Mouse (Mus musculus) hindbrain, embryonic 11.5 days (tissue): ENCODE measurements around the gene Trim25. TPM values are rescaled to one million over a fixed set of nuclear protein-coding genes. Genes with fewer than 3 reads are reported as not detected.

ENCODE experiments used
- ATAC-seq: fragments of 200-750 bp; cut with Nextera tagmentation; 2 replicates; pipeline ENCODE4 v1.8.0; 2017; ENCODE audit warnings: mild to moderate bottlenecking, moderate TSS enrichment, moderate library complexity; ENCODE audit not compliant: low FRiP score
- DNase-seq: peaks from one replicate; pipeline ENCODE4 v3.0.0-alpha.2; 2015; ENCODE audit warnings: low spot score
- H3K27ac ChIP-seq: fragments of 300-500 bp; sonication (generic); 2 replicates; pipeline ENCODE4 v1.5.1; 2014; ENCODE audit warnings: mild to moderate bottlenecking, low read depth, low read length
- H3K27me3 ChIP-seq: fragments of 300-500 bp; sonication (generic); 2 replicates; pipeline ENCODE4 v1.6.1; 2014; ENCODE audit warnings: mild to moderate bottlenecking, low read length, moderate library complexity, mixed read lengths; ENCODE audit not compliant: control insufficient read depth, insufficient read depth
- H3K36me3 ChIP-seq: fragments of 300-500 bp; sonication (generic); 2 replicates; pipeline ENCODE4 v1.6.1; 2014; ENCODE audit warnings: mild to moderate bottlenecking, low read length, moderate library complexity, mixed read lengths; ENCODE audit not compliant: control insufficient read depth, insufficient read depth
- H3K4me1 ChIP-seq: fragments of 300-500 bp; sonication (generic); replicated peaks from 2 replicates; pipeline ENCODE4 v1.6.1; 2014; ENCODE audit warnings: low read length, mixed read lengths; ENCODE audit not compliant: control insufficient read depth, insufficient read depth
- H3K4me2 ChIP-seq: fragments of 300-500 bp; sonication (generic); replicated peaks from 2 replicates; pipeline ENCODE4 v1.6.1; 2014; ENCODE audit warnings: mild to moderate bottlenecking, low read depth, low read length
- H3K4me3 ChIP-seq: fragments of 300-500 bp; sonication (generic); 2 replicates; pipeline ENCODE4 v1.5.1; 2014; ENCODE audit warnings: low read depth, low read length
- H3K9ac ChIP-seq: fragments of 300-500 bp; sonication (generic); 2 replicates; pipeline ENCODE4 v1.6.1; 2014; ENCODE audit warnings: low read depth, low read length
- H3K9me3 ChIP-seq: fragments of 300-500 bp; sonication (generic); 2 replicates; pipeline ENCODE4 v1.6.1; 2016; ENCODE audit warnings: low read length; ENCODE audit not compliant: control insufficient read depth
- WGBS: fragments of 180-500 bp; shearing (Covaris S2); extraction: QIAGEN DNeasy Blood & Tissue Kit; methylation state at CpG from one replicate; pipeline ENCODE4 v1.1.7; 2014; 5-methylcytosine and 5-hydroxymethylcytosine counted together
- polyA plus RNA-seq: library from polyadenylated mRNA; unstranded; fragments of >200 nt; fragmentation: Nextera tagmentation; extraction: Ambion mirVana; gene quantifications from 2 replicates; pipeline ENCODE4 v1.2.1, GENCODE M21; 2014

Trim25 gene
- polyA plus RNA-seq = 3.6 and 3.8 TPM in 2 replicates

GRCm38 (mm10) chr11:88998974-88999722, at the start of gene Trim25:
TSS of gene Trim25 (plus strand) at chr11:88999376.
- H3K27me3 ChIP-seq = peaks cover 15% of the 10 kb centered on the region
- WGBS = 3% methylated on average over 47 of the region's 48 CpGs
- no peak within 1 kb of the TSS for H3K27ac ChIP-seq
- H3K4me3 ChIP-seq = peak within 1 kb of the TSS; percentile 36
- peak within 1 kb of the TSS; percentile 16; the same call in 1 of the 2 replicates for H3K9ac ChIP-seq
- peak; percentile 63 for ATAC-seq
- H3K4me1 ChIP-seq = 0 out of 2 replicates have a peak, but pooled peaks cover 2% of the 10 kb centered on the region
- no peaks in the 10 kb centered on the region for H3K36me3 ChIP-seq
- peak; percentile 76 for DNase-seq
- H3K4me2 ChIP-seq = peak within 1 kb of the TSS; percentile 37
- H3K9me3 ChIP-seq = no peaks in the 10 kb centered on the region

GRCm38 (mm10) chr11:88949802-88950639, 49.2 kb upstream of the Trim25 start:
- 88% methylated on average over 8 of the region's 8 CpGs for WGBS
- no peak for ATAC-seq
- no peaks in the 10 kb centered on the region for H3K36me3 ChIP-seq

DNA sequence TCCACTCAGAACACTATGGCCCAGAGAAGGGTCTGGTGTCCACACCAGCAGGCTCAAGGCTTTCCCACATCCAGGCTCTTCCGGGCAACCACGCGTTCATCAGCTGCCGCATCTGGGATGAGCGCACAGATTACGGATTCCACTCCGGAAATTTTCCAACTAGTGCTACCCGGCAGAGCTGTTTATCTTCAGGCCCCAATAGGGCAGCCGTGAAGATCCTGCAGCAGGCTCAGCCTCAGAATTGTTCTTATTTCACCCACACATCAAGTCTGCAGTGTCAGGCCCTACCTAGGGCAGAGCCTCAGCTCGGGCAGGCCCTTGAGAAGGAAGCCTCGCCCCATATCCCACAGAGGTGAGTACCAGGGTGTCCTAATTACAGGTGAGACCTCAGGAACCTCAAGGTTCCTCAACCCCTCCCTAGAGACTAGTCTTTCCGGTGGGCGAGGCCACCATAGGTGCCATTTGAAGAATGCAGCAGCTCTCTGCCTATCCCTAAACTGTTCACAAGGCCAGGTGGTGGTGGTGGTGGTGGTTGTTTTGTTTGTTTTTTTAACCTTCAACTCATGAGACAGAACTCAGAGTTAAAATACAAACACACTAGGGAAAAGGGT, 48.4 kb upstream of the Trim25 start:
- no peak overlapping the region for H3K27ac ChIP-seq
- H3K4me2 ChIP-seq = no peak overlapping the region
- H3K9me3 ChIP-seq = no peaks in the 10 kb centered on the region
- H3K9ac ChIP-seq = no peak overlapping the region
- 86% methylated on average over 13 of the region's 13 CpGs for WGBS
- no peaks in the 10 kb centered on the region for H3K36me3 ChIP-seq
- no peak for DNase-seq
- no peaks in the 10 kb centered on the region for H3K27me3 ChIP-seq
- no peaks in the 10 kb centered on the region for H3K4me1 ChIP-seq
- ATAC-seq = no peak
- no peak overlapping the region for H3K4me3 ChIP-seq

More at GRCm38 (mm10) chr11:88949802-88950639, 49.2 kb upstream of the Trim25 start:
- Histone ChIP-seq H3K9ac (no peak overlapping the region), H3K4me3 (no peak overlapping the region), H3K9me3 (no peaks in the 10 kb centered on the region), H3K27ac (no peak overlapping the region), H3K4me1 (no peaks in the 10 kb centered on the region), H3K4me2 (no peak overlapping the region), H3K27me3 (no peaks in the 10 kb centered on the region)
- no peak for DNase-seq

DNA sequence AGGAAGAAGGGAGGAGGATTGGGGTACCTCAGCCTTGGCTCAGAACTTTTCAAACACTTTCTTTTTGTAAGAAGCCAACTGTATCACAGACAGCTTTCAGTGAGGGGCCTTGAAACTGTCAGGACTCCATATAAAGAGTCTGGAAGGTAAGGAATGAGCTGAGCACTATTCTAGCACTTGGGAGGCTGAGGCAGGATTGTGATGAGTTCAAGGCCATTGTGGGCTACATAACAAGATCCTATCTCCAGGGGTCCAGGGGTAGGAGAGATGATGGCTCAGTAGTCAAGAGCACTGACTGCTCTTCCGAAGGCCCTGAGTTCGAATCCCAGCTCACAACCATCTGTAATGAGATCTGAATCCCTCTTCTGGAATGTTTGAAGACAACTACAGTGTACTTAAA, 47.6 kb upstream of the Trim25 start:
- H3K4me1 ChIP-seq = no peaks in the 10 kb centered on the region
- WGBS = 96% methylated on average over 2 of the region's 2 CpGs
- H3K4me3 ChIP-seq = no peak overlapping the region
- H3K9me3 ChIP-seq = no peaks in the 10 kb centered on the region
- no peak overlapping the region for H3K4me2 ChIP-seq
- ATAC-seq (no peak), DNase-seq (no peak)
- H3K9ac ChIP-seq = no peak overlapping the region
- H3K36me3 ChIP-seq = no peaks in the 10 kb centered on the region
- no peaks in the 10 kb centered on the region for H3K27me3 ChIP-seq
- H3K27ac ChIP-seq = no peak overlapping the region

DNA sequence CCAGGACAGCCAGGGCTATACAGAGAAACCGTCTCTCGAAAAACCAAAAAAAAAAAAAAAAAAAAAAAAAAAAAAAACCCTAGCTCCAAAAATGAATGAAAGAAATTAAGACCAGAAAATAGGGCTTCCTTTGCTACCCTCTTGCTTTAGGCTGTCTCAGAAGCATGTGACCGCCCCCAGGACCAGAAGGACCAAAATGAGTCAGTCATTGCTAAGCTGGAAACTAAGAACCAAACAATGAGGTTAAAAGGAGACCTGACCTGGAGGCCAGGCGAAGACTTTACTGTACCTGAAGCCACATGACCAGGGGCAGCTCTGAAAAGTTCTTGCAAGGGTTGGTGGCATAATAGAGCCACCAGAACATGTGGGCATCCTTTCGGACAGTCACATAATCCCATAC, 47.1 kb upstream of the Trim25 start:
- DNase-seq = no peak
- Histone ChIP-seq H3K36me3 (no peaks in the 10 kb centered on the region), H3K4me1 (no peaks in the 10 kb centered on the region), H3K4me3 (no peak overlapping the region), H3K4me2 (no peak overlapping the region), H3K9ac (no peak overlapping the region), H3K27ac (no peak overlapping the region), H3K27me3 (no peaks in the 10 kb centered on the region), H3K9me3 (no peaks in the 10 kb centered on the region)
- WGBS = 89% methylated on average over 5 of the region's 5 CpGs
- ATAC-seq = no peak

- H3K9ac ChIP-seq = no peak overlapping the region
- H3K4me2 ChIP-seq = no peak overlapping the region
- DNase-seq (no peak), ATAC-seq (no peak)
- H3K27me3 ChIP-seq = no peaks in the 10 kb centered on the region
- no peak overlapping the region for H3K27ac ChIP-seq
- H3K4me3 ChIP-seq = no peak overlapping the region
- no peaks in the 10 kb centered on the region for H3K36me3 ChIP-seq
- 95% methylated on average over 3 of the region's 3 CpGs for WGBS
- no peaks in the 10 kb centered on the region for H3K9me3 ChIP-seq
- no peaks in the 10 kb centered on the region for H3K4me1 ChIP-seq
These were observed 45.6 kb upstream of the Trim25 start for GRCm38 (mm10) chr11:88953582-88953981.

- ATAC-seq = peak; percentile 71; the same call in 1 of the 2 replicates
- Histone ChIP-seq H3K9me3 (no peaks in the 10 kb centered on the region), H3K4me3 (peak overlapping the region; percentile 49), H3K9ac (peak overlapping the region; percentile 55), H3K36me3 (no peaks in the 10 kb centered on the region), H3K27me3 (no peaks in the 10 kb centered on the region), H3K4me1 (no peaks in the 10 kb centered on the region), H3K4me2 (peak overlapping the region; percentile 47), H3K27ac (peak overlapping the region; percentile 36; the same call in 1 of the 2 replicates)
- peak; percentile 54 for DNase-seq
- 1% methylated on average over 4 of the region's 4 CpGs for WGBS
These were observed 44.4 kb upstream of the Trim25 start for GRCm38 (mm10) chr11:88954803-88955202.

DNA sequence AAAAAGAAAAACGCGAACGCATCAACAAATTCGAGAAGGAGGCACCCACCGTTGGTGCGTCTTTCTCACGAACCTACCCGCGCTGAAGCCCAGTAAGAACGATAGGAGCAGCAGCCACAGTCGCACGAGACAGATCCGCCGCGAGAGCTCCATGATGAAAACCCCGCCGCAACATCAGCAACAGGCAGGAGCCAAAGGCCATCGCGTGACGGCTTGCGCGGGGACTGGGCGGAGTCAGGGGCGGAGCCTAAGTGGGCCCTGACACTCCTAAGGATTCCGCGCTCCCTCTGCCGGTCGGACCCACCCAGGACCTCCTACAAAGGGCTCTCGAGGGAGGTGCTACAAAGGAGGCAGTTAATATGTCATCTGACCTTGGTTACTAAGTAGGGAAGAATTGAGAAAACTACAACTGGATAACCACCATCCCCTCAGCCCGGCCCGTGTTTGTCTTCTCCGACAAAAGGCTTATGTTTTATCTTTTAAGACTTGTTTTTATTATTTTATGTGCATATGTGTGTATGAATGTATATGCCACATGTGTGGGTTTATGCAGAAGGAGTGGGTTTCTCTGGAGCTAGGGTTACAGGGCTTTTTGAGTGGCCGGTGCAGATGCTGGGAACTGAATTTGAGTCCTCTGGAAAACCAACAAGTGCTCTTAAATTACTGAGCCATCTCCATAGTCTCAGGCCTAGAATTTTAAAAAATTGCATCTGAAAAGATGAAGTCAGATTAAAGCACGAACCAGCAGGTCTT, 43.8 kb upstream of the Trim25 start, which contains the start of gene Scpep1:
Gene Scpep1, minus strand, starts transcription at position 249 of the 753 bp plus-strand sequence.
- Histone ChIP-seq H3K27ac (peak within 1 kb of the TSS; percentile 36; the same call in 1 of the 2 replicates), H3K9ac (peak within 1 kb of the TSS; percentile 55)
- WGBS = 6% methylated on average over 34 of the region's 34 CpGs

More for the DNA sequence above, 43.8 kb upstream of the Trim25 start, which contains the start of gene Scpep1:
- Histone ChIP-seq H3K4me3 (peak within 1 kb of the TSS; percentile 49), H3K4me1 (no peaks in the 10 kb centered on the region), H3K27me3 (no peaks in the 10 kb centered on the region), H3K4me2 (peak within 1 kb of the TSS; percentile 47), H3K36me3 (no peaks in the 10 kb centered on the region), H3K9me3 (no peaks in the 10 kb centered on the region)
- DNase-seq (peak; percentile 97), ATAC-seq (peak; percentile 96)
